Mouse (Mus musculus): ENCODE data around the gene Adamtsl3.

Adamtsl3 gene

GRCm38 (mm10) chr7:82647909-82648308 lies 312.4 kb downstream of the Adamtsl3 start:
- DNase-seq (ENCODE audit: low read depth, low spot score): no peak

- DNase-seq (ENCODE audit: low read depth, low spot score): peak; percentile 88
These were observed 313.0 kb downstream of the Adamtsl3 start, which contains the start of the genes Saxo2 and Efl1 for GRCm38 (mm10) chr7:82648353-82649080. Saxo2 (minus strand) TSS chr7:82648528. Efl1 (plus strand) TSS chr7:82648614.

- DNase-seq (ENCODE audit: low read depth, low spot score): no peak
These were observed 313.6 kb downstream of the Adamtsl3 start for GRCm38 (mm10) chr7:82649081-82649445.

Measured in skeletal muscle tissue, adult 2 months (tissue).